Mouse (Mus musculus): ENCODE results near the gene Pnlip. TPM values are rescaled to one million over a fixed set of nuclear protein-coding genes. Genes with fewer than 3 reads are reported as not detected.

Pnlip gene
- total and polyA plus RNA-seq, 3 experiments: 0.08 to 0.30 TPM; not detected in 1

- Histone ChIP-seq H3K79me2 (replicated peaks; ENCODE audit: control insufficient read depth, extremely low read depth, insufficient read depth, poor library complexity, severe bottlenecking) (no peaks in the 10 kb centered on the region), H3K4me3 (replicated peaks in 1 of 3; ENCODE audit: low read depth in 2 of 3, low read length in 2 of 3, poor library complexity in 1 of 3) (no peak overlapping the region), H3K36me3 (replicated peaks in 1 of 2; ENCODE audit: control insufficient read depth in 1 of 2, insufficient read depth in 1 of 2, low read length in 1 of 2) (no peaks in the 10 kb centered on the region), H3K9me3 (replicated peaks; ENCODE audit: low read length) (peaks cover 4% of the 10 kb centered on the region), H3K27ac (ENCODE audit: insufficient read depth, low read depth) (no peak overlapping the region), H3K27me3 (replicated peaks) (no peaks in the 10 kb centered on the region), H3K4me1 (ENCODE audit: control insufficient read depth in 1 of 2, insufficient read depth in 2 of 2) (peaks cover 8 to 22% of the 10 kb centered on the region in 2 experiments), H3K9ac (ENCODE audit: insufficient read depth, low read depth) (no peak overlapping the region), H3K4me2 (ENCODE audit: insufficient read depth, low read depth, poor library complexity, severe bottlenecking) (no peak overlapping the region)
- DNase-seq (ENCODE audit: extremely low read depth): no peak
- no peak for TF ChIP-seq ZMIZ1 (IDR thresholded peaks at IDR 0.05; ENCODE audit: low read depth, low read length)
- no peak for TF ChIP-seq RCOR1 (conservative IDR thresholded peaks at IDR 0.05; ENCODE audit: low read depth, low read length)
- TF ChIP-seq POLR2A (IDR thresholded peaks at IDR 0.05; ENCODE audit: low read depth, low read length): no peak
- TF ChIP-seq ZC3H11A (IDR thresholded peaks at IDR 0.05; ENCODE audit: low read depth, low read length): no peak
- no peak for TF ChIP-seq IRF4 (IDR thresholded peaks at IDR 0.05; ENCODE audit: low read depth, low read length)
- no peak for TF ChIP-seq MEF2A (IDR thresholded peaks at IDR 0.05; ENCODE audit: borderline replicate concordance, low read depth, low read length)
- TF ChIP-seq USF2 (conservative IDR thresholded peaks at IDR 0.05; ENCODE audit: low read depth, low read length): no peak
- no peak for TF ChIP-seq JUND (conservative IDR thresholded peaks at IDR 0.05; ENCODE audit: low read depth, low read length)
- no peak for TF ChIP-seq UBTF (IDR thresholded peaks at IDR 0.05; ENCODE audit: low read depth, low read length)
- no peak for TF ChIP-seq HCFC1 (IDR thresholded peaks at IDR 0.05; ENCODE audit: low read depth, low read length)
- TF ChIP-seq MAZ (IDR thresholded peaks at IDR 0.05; ENCODE audit: low read depth, low read length): no peak
- no peak for TF ChIP-seq GABPA (IDR thresholded peaks at IDR 0.05; ENCODE audit: insufficient replicate concordance, low read depth, low read length)
- TF ChIP-seq RAD21 (IDR thresholded peaks at IDR 0.05; ENCODE audit: low read depth, low read length): no peak
- TF ChIP-seq BHLHE40 (IDR thresholded peaks at IDR 0.05; ENCODE audit: low read depth, low read length): no peak
- no peak for TF ChIP-seq MAFK (IDR thresholded peaks at IDR 0.05; ENCODE audit: insufficient replicate concordance, low read length)
- dilution Hi-C loops (cut with MboI; ENCODE audit: extremely low pct_ligation_motif_present, extremely low pct_unique_long_range_greater_than_20kb, low sequenced_read_pairs) (no loop called here), in situ Hi-C loops (cut with MboI; ENCODE audit: low pct_ligation_motif_present, low pct_unique_long_range_greater_than_20kb, low sequenced_read_pairs) (no loop called here)
These were observed 27.5 kb upstream of the Pnlip start for GRCm38 (mm10) chr19:58624799-58625198.

DNA sequence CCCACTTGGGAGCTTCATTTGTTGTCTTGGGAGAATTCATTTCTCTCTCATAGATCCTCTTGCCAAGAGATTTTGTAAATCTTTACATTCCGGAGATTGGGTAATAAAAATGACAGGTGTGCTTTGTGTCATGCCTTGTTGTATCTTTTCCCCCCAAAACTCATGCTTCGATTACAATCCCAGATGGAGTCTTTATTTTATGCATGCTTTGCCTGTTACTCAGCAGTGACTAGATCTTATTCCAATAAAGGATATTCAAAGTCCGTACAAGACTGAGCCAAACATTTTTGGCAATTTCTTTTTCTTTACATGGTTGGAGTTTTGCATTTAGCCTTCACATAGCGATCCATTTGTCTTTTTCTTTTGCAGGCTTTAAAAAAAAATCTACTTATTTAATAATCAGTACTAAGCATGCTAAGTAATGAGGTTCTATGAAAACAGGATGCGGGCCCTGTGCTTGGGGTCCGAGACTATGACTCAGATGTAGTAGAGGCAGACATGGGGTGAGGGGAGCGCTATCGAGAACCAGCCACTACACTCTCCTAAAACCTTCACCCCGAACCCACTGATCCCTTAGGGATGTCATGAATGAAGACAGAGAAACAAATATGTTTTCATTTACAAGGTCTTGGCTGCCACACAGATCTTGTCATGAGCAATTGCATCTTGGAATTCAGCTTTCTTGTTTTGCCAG, 26.9 kb upstream of the Pnlip start:
- TF ChIP-seq SIN3A (IDR thresholded peaks at IDR 0.05; ENCODE audit: low read length) (no peak), NRF1 (IDR thresholded peaks at IDR 0.05; ENCODE audit: low read depth, low read length) (no peak), GABPA (IDR thresholded peaks at IDR 0.05; ENCODE audit: insufficient replicate concordance, low read depth, low read length) (no peak)
- no peak overlapping the region for H3K9ac ChIP-seq (ENCODE audit: insufficient read depth, low read depth)
- H3K4me3 ChIP-seq (replicated peaks in 1 of 3; ENCODE audit: low read depth in 2 of 3, low read length in 2 of 3, poor library complexity in 1 of 3): no peak overlapping the region
- H3K27me3 ChIP-seq (replicated peaks): no peaks in the 10 kb centered on the region
- H3K4me1 ChIP-seq (ENCODE audit: control insufficient read depth in 1 of 2, insufficient read depth in 2 of 2): peaks cover 8 to 26% of the 10 kb centered on the region in 2 experiments
- in situ Hi-C loops (cut with MboI; ENCODE audit: low pct_ligation_motif_present, low pct_unique_long_range_greater_than_20kb, low sequenced_read_pairs): no loop called here
- H3K27ac ChIP-seq (ENCODE audit: insufficient read depth, low read depth): no peak overlapping the region
- no peaks in the 10 kb centered on the region for H3K36me3 ChIP-seq (replicated peaks in 1 of 2; ENCODE audit: control insufficient read depth in 1 of 2, insufficient read depth in 1 of 2, low read length in 1 of 2)
- DNase-seq (ENCODE audit: extremely low read depth): no peak
- no peak overlapping the region for H3K4me2 ChIP-seq (ENCODE audit: insufficient read depth, low read depth, poor library complexity, severe bottlenecking)
- dilution Hi-C loops (cut with MboI; ENCODE audit: extremely low pct_ligation_motif_present, extremely low pct_unique_long_range_greater_than_20kb, low sequenced_read_pairs): no loop called here
- H3K79me2 ChIP-seq (replicated peaks; ENCODE audit: control insufficient read depth, extremely low read depth, insufficient read depth, poor library complexity, severe bottlenecking): no peaks in the 10 kb centered on the region
- H3K9me3 ChIP-seq (replicated peaks; ENCODE audit: low read length): peaks cover 4% of the 10 kb centered on the region

All from CH12.LX (cell line).